ENCODE assay signal across 17 mouse cellular contexts in genomic region chr13:84940936-84941335, GRCm38 (mm10).
"Had no signal": no experiment of that assay in that cellular context is flagged by ENCODE, and none has a peak within 500 bp of the region (broad histone marks: within the 10 kb centered on the region; RNA-seq: fewer than 3 reads in every experiment).

No protein-coding gene starts in this region.

- H3K36me3 ChIP-seq: lung, embryonic 15.5 days; midbrain, embryonic 13.5 days; midbrain, embryonic 15.5 days; neural tube, embryonic 12.5 days; stomach, embryonic 15.5 days had no signal

- H3K4me3 ChIP-seq: lung, embryonic 15.5 days; megakaryocyte, embryonic 14.5 days; midbrain, embryonic 13.5 days; midbrain, embryonic 15.5 days; neural tube, embryonic 12.5 days; stomach, embryonic 15.5 days had no signal

- H3K9ac ChIP-seq: lung, embryonic 15.5 days; midbrain, embryonic 13.5 days; midbrain, embryonic 15.5 days; neural tube, embryonic 12.5 days; stomach, embryonic 15.5 days had no signal

- ATAC-seq: lung, postnatal 0 days; midbrain, embryonic 13.5 days; midbrain, embryonic 15.5 days had no signal

- H3K4me1 ChIP-seq: lung, embryonic 15.5 days; megakaryocyte, embryonic 14.5 days; midbrain, embryonic 13.5 days; midbrain, embryonic 15.5 days; neural tube, embryonic 12.5 days; stomach, embryonic 15.5 days had no signal

- DNase-seq: lung, adult 2 months; lung, postnatal 14 days; lung, postnatal 36 days; right cerebral cortex, postnatal 14 days; thymus, adult 2 months; thymus, postnatal 25 days; thymus, postnatal 4 days had no signal

- H3K27ac ChIP-seq: lung, embryonic 15.5 days; macrophage; midbrain, embryonic 13.5 days; midbrain, embryonic 15.5 days; neural tube, embryonic 12.5 days; stomach, embryonic 15.5 days; stomach, postnatal 0 days had no signal

- H3K4me2 ChIP-seq: lung, embryonic 15.5 days; midbrain, embryonic 11.5 days; midbrain, embryonic 13.5 days; midbrain, embryonic 15.5 days; neural tube, embryonic 12.5 days; stomach, embryonic 15.5 days had no signal

- H3K27me3 ChIP-seq: lung, embryonic 15.5 days; megakaryocyte, embryonic 14.5 days; midbrain, embryonic 13.5 days; midbrain, embryonic 15.5 days; neural tube, embryonic 12.5 days; stomach, embryonic 15.5 days had no signal

- H3K9me3 ChIP-seq: lung, embryonic 15.5 days; midbrain, embryonic 13.5 days; midbrain, embryonic 15.5 days; neural tube, embryonic 12.5 days; stomach, embryonic 15.5 days had no signal
